Mouse (Mus musculus): ENCODE results near the gene Bmpr1a. TPM values are rescaled to one million over a fixed set of nuclear protein-coding genes. Genes with fewer than 3 reads are reported as not detected.
"Not testable (repeated sequence)": the region's sequence is repeated elsewhere in the genome, so short reads cannot be mapped to it uniquely, and the experiment has no call there.

Gene Bmpr1a
- total RNA-seq, 2 experiments from 2014 or later: 46.3 to 47.4 TPM

GRCm38 (mm10) chr14:34398901-34399300 lies 104.2 kb downstream of the Bmpr1a start:
- DNase-seq (ENCODE audit: low spot score): no peak

DNA sequence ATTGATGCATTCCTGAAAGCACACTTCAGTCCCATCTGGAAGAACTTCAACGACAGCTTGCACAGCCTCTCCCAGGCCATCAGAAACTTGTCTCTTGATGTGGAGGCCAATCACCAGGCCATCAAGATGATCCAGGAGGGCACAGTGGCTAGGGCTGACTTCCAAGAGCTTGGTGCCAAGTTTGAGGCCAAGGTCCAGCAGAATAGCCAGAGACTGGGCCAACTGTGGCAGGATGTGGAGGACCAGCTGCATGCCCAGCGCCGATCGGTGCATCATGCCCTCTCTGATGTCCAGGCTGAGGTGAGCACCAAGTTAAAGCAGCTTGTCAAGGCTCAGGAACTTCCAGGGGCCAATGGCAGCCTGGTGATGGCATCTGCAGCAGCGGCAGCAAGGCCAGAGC lies 105.3 kb downstream of the Bmpr1a start:
- DNase-seq (ENCODE audit: low spot score): no peak

- DNase-seq (ENCODE audit: low spot score): no peak
Measured at GRCm38 (mm10) chr14:34393295-34393694, 109.8 kb downstream of the Bmpr1a start.

DNA sequence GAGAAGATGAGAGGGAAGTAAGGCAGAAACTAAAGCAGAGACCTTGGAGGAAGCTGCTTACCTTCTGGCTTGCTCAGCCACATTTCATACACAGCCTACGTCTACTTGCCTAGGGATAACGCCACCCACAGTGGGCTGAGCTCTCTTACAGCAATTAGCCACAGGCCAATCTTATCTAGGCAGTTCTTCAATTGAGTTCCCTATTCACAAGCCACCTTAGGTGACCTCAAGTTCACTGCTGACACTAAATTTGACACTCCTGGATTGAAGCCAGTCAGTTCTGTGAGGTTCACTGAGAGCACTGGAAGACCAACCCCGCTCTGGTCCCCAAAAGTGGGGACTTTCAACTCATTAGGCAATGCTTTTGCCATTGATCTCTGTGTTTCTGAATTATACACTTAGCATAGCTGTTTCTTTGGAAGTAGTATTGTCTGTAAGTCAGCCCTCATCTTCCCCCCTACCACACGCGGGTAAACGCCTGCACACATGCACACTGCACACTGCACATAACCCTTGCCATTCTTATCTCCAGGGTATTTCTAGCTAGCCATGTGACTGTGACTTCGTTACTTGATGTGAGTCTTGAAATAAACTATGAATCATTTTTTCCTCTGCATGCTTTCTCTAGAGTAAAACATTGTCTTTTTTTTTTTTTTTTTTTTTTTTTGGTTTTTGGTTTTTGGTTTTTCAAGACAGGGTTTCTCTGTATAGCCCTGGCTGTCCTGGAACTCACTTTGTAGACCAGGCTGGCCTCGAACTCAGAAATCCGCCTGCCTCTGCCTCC lies 120.0 kb downstream of the Bmpr1a start:
- no peak for DNase-seq (ENCODE audit: low spot score)

GRCm38 (mm10) chr14:34378560-34379331 lies 124.4 kb downstream of the Bmpr1a start:
- DNase-seq (ENCODE audit: low spot score): no peak

- no peak for DNase-seq (ENCODE audit: low spot score)
Measured at GRCm38 (mm10) chr14:34377121-34377520, 126.0 kb downstream of the Bmpr1a start.

DNA sequence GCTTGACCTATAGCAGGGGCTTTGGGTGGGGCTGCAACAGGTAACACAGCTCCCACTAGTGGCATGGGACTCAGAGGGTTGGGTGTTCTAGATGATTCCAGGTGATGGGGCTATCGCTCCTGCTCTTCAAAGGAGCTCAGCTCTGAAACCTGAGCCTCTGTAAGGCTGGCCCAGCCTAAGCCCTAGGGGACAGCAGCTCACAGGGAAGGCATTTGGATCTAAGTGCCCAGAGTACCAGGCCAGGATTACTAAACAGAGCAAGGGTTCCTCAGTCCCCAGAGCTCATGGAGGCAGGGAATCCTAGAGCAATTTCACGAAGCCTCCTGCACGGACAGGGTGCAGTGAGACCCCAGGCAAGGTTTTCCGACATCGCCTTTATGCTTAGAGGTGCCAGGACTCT lies 127.2 kb downstream of the Bmpr1a start:
- DNase-seq (ENCODE audit: low spot score): no peak

- no peak for DNase-seq (ENCODE audit: low spot score)
Measured at GRCm38 (mm10) chr14:34375415-34375904, 127.7 kb downstream of the Bmpr1a start, which contains the start of gene Mmrn2. Gene Mmrn2 (plus strand): TSS chr14:34375465.

GRCm38 (mm10) chr14:34374577-34374976 lies 128.6 kb downstream of the Bmpr1a start, which contains the start of gene Sncg:
Gene Sncg (minus strand): TSS chr14:34374789.
- DNase-seq (ENCODE audit: low spot score): no peak

GRCm38 (mm10) chr14:34373581-34373980 lies 129.6 kb downstream of the Bmpr1a start:
- DNase-seq (ENCODE audit: low spot score): no peak

DNA sequence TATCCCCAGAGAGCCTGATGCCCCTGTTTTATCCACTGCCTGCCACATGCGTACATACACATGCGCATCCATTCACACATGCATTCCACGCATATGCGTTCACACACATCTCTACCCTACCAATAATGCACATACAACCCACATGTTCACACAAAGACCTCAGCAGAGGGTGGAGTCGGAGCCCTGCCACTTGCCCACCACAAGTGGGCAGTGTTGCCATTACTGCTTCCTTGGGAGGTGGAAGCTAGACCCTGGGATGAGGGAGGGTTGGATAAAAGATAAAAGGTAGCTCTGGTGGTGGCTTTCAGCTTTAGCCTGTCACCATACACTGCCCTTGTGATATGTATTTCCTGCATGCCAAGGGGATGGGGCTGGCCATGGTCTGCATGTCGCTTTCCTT lies 130.5 kb downstream of the Bmpr1a start:
- DNase-seq (ENCODE audit: low spot score): peak; percentile 66

DNA sequence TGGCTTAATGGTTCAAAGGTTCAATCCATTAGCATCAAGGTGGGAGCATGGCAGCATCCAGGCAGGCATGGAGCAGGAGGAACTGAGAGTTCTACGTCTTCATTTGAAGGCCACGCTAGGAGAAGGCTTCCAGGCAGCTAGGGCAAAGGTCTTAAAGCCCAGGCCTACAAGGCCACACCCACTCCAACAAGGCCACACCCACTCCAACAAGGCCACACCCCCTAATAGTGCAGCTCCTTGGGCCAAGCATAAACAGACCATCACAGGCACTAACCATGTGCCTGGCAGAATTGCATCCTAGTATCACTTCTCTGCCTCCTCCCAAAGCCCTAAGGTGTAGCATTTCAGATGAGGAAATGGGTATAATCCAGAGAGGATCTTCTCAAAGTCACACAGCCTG lies 131.4 kb downstream of the Bmpr1a start:
- DNase-seq (ENCODE audit: low spot score): no peak

GRCm38 (mm10) chr14:34370921-34371320 lies 132.2 kb downstream of the Bmpr1a start:
- DNase-seq (ENCODE audit: low spot score): no peak

DNA sequence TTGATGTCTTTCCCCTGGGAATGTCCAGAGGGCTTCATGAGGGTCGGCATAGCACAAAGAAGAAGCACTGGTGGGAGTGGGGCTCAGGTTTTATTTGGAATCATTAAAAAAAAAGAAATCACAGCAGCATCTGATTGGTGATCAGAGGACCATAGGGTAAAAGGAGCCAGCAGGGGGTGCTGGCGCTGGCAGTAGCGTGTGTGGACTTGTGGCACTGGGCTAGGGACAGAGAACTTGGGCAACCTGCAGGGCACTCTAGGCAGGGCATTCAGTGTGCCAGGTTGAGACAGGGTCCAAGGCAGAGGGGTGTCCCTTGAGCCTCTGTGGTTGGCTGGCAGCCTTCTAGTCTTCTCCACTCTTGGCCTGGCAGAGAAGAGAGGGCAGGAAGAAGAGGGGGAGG lies 132.9 kb downstream of the Bmpr1a start:
- DNase-seq (ENCODE audit: low spot score): no peak

GRCm38 (mm10) chr14:34365147-34365507 lies 138.0 kb downstream of the Bmpr1a start:
- no peak for DNase-seq (ENCODE audit: low spot score)

DNA sequence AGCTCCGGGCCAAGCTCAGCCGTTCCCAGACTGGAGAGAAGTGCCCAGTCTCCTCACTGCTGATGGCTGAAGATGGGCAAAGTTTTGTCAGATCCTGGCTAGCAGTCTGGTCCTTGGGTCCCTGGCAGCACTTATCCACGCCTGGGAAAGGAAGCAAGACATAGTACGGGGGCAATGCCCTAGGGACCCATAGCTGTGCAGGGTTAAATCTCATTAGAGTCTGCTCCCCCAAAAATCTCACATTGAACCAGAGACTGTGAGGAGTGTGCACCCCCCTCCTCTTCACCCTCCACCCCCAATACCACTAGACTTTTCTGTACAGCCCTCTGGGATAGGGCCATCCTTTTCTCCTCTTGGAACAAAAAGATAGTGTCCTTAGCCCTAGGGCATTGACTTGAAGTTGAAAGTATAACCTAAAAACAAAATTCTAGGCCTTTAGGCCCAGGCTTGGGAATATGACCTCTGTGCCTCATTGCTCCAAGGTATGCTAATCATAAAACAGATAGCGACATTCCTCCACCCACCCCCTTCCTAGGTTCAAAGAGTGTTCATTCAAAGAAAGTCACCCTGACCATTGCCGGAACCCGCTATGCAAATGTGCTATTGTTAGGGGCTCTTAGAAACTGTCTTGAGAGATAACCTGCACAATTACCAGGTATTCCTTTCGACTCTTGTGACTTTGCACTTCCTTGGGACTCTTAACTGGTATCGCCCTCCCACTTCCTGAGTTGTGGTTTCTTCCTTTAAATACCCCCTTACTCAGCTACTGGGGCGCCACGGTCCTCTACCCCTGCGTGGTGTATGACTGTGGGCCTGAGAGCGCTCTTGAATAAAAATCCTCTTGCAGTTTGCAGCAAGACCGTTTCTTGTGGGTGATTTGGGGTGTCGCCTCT lies 138.6 kb downstream of the Bmpr1a start:
- not testable (repeated sequence) for DNase-seq (ENCODE audit: low spot score)

DNA sequence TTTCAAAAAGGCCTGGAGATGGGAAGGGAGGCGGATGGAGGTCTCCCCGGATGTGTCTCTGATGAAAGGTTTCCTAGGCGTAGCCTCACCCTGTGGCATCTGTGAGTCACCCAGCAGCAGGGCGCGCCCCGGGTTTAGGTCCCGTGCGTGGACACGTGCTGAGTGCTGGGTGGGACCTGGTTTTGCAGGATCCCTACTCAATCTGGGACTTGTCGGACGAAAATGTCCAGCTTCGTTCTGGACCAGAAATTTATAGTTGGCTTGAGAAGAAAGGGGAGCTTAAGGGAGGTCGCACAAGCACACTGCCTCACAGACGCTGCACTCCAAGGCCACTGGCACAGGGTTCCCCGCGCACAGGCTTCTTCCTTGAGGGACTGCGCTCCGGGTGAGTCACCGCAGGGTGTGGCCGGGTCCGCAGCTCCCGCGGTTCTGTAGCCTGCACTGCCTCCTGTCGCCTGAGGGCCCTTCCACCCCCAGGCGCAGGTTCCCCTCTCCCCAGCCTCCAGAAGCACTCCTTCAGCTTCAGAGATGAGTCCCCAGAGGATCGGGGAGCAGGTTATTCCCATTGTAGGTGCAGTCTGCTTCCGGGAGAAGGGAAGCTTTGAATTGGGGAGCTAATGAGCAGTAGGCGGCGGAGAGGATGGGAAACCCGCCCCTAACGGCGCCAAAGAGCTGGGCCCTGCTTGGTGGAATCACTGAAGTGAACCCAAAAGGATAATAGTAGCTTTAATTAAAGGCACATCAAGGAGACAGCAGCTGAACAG lies 139.5 kb downstream of the Bmpr1a start:
- peak; percentile 79 for DNase-seq (ENCODE audit: low spot score)

DNA sequence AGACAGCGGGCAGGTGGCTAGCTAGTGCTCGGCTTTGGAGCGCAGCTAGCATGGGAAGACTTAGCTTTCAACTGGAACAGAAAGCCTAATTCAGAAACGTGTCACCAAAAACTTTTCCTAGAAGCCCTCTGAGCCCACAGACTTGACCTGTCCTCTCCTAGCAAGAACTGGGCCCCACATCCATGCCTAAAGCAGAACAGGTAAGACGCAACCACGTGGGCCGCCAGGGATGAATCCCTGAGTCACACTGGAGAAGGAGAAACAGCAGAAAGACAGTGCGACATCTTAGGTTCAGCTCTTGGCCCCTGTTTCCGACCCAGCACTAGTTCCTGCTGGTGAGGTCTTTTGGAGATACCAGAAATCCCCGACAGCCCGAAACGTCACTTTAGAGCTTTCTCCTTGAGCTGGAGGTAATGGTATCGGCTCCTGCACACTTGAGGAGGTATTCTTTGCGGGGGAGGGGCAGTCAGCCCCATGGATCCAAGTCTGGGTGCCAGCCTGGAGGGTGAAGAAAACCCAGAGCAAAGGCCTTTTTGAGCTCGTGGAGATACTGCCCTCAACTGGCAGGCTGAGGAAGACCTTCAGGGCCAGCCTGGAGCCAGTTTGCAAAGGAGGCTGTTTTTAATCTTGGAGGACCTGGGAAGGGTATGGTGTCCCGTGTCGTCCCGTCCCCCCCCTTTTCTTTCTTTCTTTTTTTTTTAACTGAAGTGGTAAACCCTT lies 140.3 kb downstream of the Bmpr1a start:
- peak; percentile 73 for DNase-seq (ENCODE audit: low spot score)

- no peak for DNase-seq (ENCODE audit: low spot score)
Measured at GRCm38 (mm10) chr14:34362135-34362534, 141.0 kb downstream of the Bmpr1a start.

Measured in gastrocnemius, adult 18-20 months (tissue).